Mouse (Mus musculus): ENCODE measurements at regions not wholly inside any gene's neighbourhood (a gene's known extent, or its start where the extent isn't known, plus 50 kb on each side); places are given as distances from the start of the nearest gene placed in this dataset.

GRCm38 (mm10) chr19:45301733-45302547, 61.6 kb upstream of the Btrc start:
- TF ChIP-seq CTCF (IDR thresholded peaks at IDR 0.05; ENCODE audit: low read depth), result no peak
- no peak for TF ChIP-seq EP300 (optimal IDR thresholded peaks at IDR 0.05)

Data from stomach, postnatal 0 days (tissue).